ENCODE assay signal across 8 mouse cellular contexts in genomic region chr1:132341731-132342501, GRCm38 (mm10). TPM values are rescaled to one million over a fixed set of nuclear protein-coding genes. Genes with fewer than 3 reads are reported as not detected.
A peak's percentile ranks its signal among the peaks of the same experiment; 100 is the strongest.
DNase-seq lines count a peak whose midpoint lies in the region; ATAC-seq lines count a peak whose summit lies in the region.

No protein-coding gene starts in this region.

- peak; percentile 95 for ATAC-seq in granulocyte monocyte progenitor cell, adult 5-6 weeks (replicated peaks; ENCODE audit: poor library complexity, severe bottlenecking)
- ATAC-seq in liver, embryonic 13.5 days (ENCODE audit: low read depth), result 0 out of 2 replicates have a peak, but pooled peaks have one; percentile 33
- no peak for ATAC-seq in intestine, embryonic 16.5 days
- no peak for ATAC-seq in erythroblast, adult 5-6 weeks (replicated peaks; ENCODE audit: low FRiP score, poor library complexity, severe bottlenecking)

- peak overlapping the region; percentile 55 for H3K27ac ChIP-seq in liver, embryonic 13.5 days
- H3K27ac ChIP-seq in intestine, embryonic 16.5 days (ENCODE audit: low read length), result no peak overlapping the region

- H3K4me2 ChIP-seq in liver, embryonic 13.5 days, result no peak overlapping the region
- H3K4me2 ChIP-seq in intestine, embryonic 16.5 days (ENCODE audit: low read depth, low read length), result no peak overlapping the region

- no peak overlapping the region for H3K4me3 ChIP-seq in liver, embryonic 13.5 days (replicated peaks)
- H3K4me3 ChIP-seq in intestine, embryonic 16.5 days (ENCODE audit: low read length), result no peak overlapping the region

- H3K9me3 ChIP-seq in liver, embryonic 13.5 days (replicated peaks), result no peaks in the 10 kb centered on the region
- H3K9me3 ChIP-seq in intestine, embryonic 16.5 days (ENCODE audit: control insufficient read depth, low read length), result no peaks in the 10 kb centered on the region

- H3K27me3 ChIP-seq in liver, embryonic 13.5 days, result 0 out of 2 replicates have a peak, but pooled peaks cover 2% of the 10 kb centered on the region
- no peaks in the 10 kb centered on the region for H3K27me3 ChIP-seq in intestine, embryonic 16.5 days (replicated peaks; ENCODE audit: control insufficient read depth, insufficient read depth, low read length)

- 10% methylated on average over 5 of the region's 5 CpGs for WGBS in liver, embryonic 13.5 days (ENCODE audit: insufficient replicate concordance)
- 46% methylated on average over 5 of the region's 5 CpGs for WGBS in intestine, embryonic 16.5 days

- H3K9ac ChIP-seq in liver, embryonic 13.5 days, result 0 out of 2 replicates have a peak overlapping the region, but pooled peaks have one; percentile 36
- no peak overlapping the region for H3K9ac ChIP-seq in intestine, embryonic 16.5 days (ENCODE audit: low read depth, low read length)

- peaks cover 40% of the 10 kb centered on the region for H3K4me1 ChIP-seq in liver, embryonic 13.5 days (replicated peaks)
- peaks cover 10% of the 10 kb centered on the region for H3K4me1 ChIP-seq in intestine, embryonic 16.5 days (ENCODE audit: control insufficient read depth, insufficient read depth, low read length)

- peak; percentile 67 for DNase-seq in gastrocnemius, adult 18-20 months (ENCODE audit: low spot score)
- DNase-seq in gastrocnemius, postnatal 10 days, result no peak
- DNase-seq in liver, embryonic 13.5 days, result no peak
- DNase-seq in spleen, postnatal 10 days (ENCODE audit: low spot score in 2 of 2), result peak; percentile 39 to 83
- no peak for DNase-seq in right cerebral cortex, adult 2 months (ENCODE audit: low spot score in 2 of 2)

- H3K36me3 ChIP-seq in liver, embryonic 13.5 days, result no peaks in the 10 kb centered on the region
- no peaks in the 10 kb centered on the region for H3K36me3 ChIP-seq in intestine, embryonic 16.5 days (ENCODE audit: control insufficient read depth, insufficient read depth, low read length)

RNA-seq across cellular contexts. Expression of gene Nuak2, which starts 26.0 kb away (rescaled TPM):
- 1 to 10 TPM in 1 of 2 experiments, under 1 TPM in 1; 0.87 to 1.1 TPM for total RNA-seq in gastrocnemius, adult 18-20 months (2021)
- total RNA-seq in gastrocnemius, postnatal 10 days (2021), result 1 to 10 TPM; 2.0 to 2.2 TPM
- 37.2 and 40.4 TPM in 2 replicates for total RNA-seq in granulocyte monocyte progenitor cell, adult 5-6 weeks (2014; fragmentation: Nextera tagmentation)
- 19.3 and 21.7 TPM in 2 replicates for total RNA-seq in granulocyte monocyte progenitor cell, adult 5-6 weeks (2017)
- polyA plus RNA-seq in liver, embryonic 13.5 days (2015; fragmentation: Nextera tagmentation; extraction: Ambion mirVana), result 1.6 and 1.8 TPM in 2 replicates
- polyA plus RNA-seq in intestine, embryonic 16.5 days (2015; fragmentation: Nextera tagmentation; extraction: Ambion mirVana), result 4.6 and 5.6 TPM in 2 replicates
- total RNA-seq in erythroblast, adult 5-6 weeks (2015; ENCODE audit: low replicate concordance), result 4.4 and 7.7 TPM in 2 replicates
- 1.8 and 3.7 TPM in 2 replicates for total RNA-seq in erythroblast, adult 5-6 weeks (2017; ENCODE audit: low replicate concordance)

RNA-seq across cellular contexts. Expression of gene Klhdc8a, which starts 43.5 kb away (rescaled TPM):
- under 1 TPM; 0.27 to 0.36 TPM for total RNA-seq in gastrocnemius, adult 18-20 months (2021)
- under 1 TPM; 0.45 to 0.52 TPM for total RNA-seq in gastrocnemius, postnatal 10 days (2021)
- total RNA-seq in granulocyte monocyte progenitor cell, adult 5-6 weeks (2014; fragmentation: Nextera tagmentation), result not detected in 2 replicates
- total RNA-seq in granulocyte monocyte progenitor cell, adult 5-6 weeks (2017), result not detected in 2 replicates
- polyA plus RNA-seq in liver, embryonic 13.5 days (2015; fragmentation: Nextera tagmentation; extraction: Ambion mirVana), result 0.03 and 0.06 TPM in 2 replicates
- 0.09 and 0.33 TPM in 2 replicates for polyA plus RNA-seq in intestine, embryonic 16.5 days (2015; fragmentation: Nextera tagmentation; extraction: Ambion mirVana)
- total RNA-seq in erythroblast, adult 5-6 weeks (2015; ENCODE audit: low replicate concordance), result not detected in 2 replicates
- total RNA-seq in erythroblast, adult 5-6 weeks (2017; ENCODE audit: low replicate concordance), result not detected in 2 replicates

RNA-seq across cellular contexts. Expression of gene Tmcc2, which starts 49.2 kb away (rescaled TPM):
- 10 to 100 TPM; 36.8 to 41.5 TPM for total RNA-seq in gastrocnemius, adult 18-20 months (2021)
- 10 to 100 TPM; 24.8 to 30.7 TPM for total RNA-seq in gastrocnemius, postnatal 10 days (2021)
- total RNA-seq in granulocyte monocyte progenitor cell, adult 5-6 weeks (2014; fragmentation: Nextera tagmentation), result 1.5 and 6.2 TPM in 2 replicates
- total RNA-seq in granulocyte monocyte progenitor cell, adult 5-6 weeks (2017), result 3.7 and 4.2 TPM in 2 replicates
- polyA plus RNA-seq in liver, embryonic 13.5 days (2015; fragmentation: Nextera tagmentation; extraction: Ambion mirVana), result 456 and 511 TPM in 2 replicates
- 9.4 and 12.2 TPM in 2 replicates for polyA plus RNA-seq in intestine, embryonic 16.5 days (2015; fragmentation: Nextera tagmentation; extraction: Ambion mirVana)
- 2,859 and 3,164 TPM in 2 replicates for total RNA-seq in erythroblast, adult 5-6 weeks (2015; ENCODE audit: low replicate concordance)
- 5,593 and 6,096 TPM in 2 replicates for total RNA-seq in erythroblast, adult 5-6 weeks (2017; ENCODE audit: low replicate concordance)

Comparison
In these comparisons a context has a peak if more than half of its experiments do, and no peak if none do; other contexts are left out.
1. DNase-seq: peak in gastrocnemius, adult 18-20 months (single experiment) and spleen, postnatal 10 days (2 of 2); none in gastrocnemius, postnatal 10 days (single experiment), liver, embryonic 13.5 days (single experiment) and right cerebral cortex, adult 2 months (0 of 2).
2. ATAC-seq: peak in granulocyte monocyte progenitor cell, adult 5-6 weeks (single experiment) and liver, embryonic 13.5 days (single experiment); none in intestine, embryonic 16.5 days (single experiment) and erythroblast, adult 5-6 weeks (single experiment).
3. RNA of gene Tmcc2, which starts 49.2 kb away (total RNA-seq): 2,859 to 6,096 TPM in erythroblast, adult 5-6 weeks; 36.8 to 41.5 TPM in gastrocnemius, adult 18-20 months, 24.8 to 30.7 TPM in gastrocnemius, postnatal 10 days and 1.5 to 6.2 TPM in granulocyte monocyte progenitor cell, adult 5-6 weeks; every median in the first group is over 10 times any median in the second.